Mouse (Mus musculus) cerebral cortex, adult 2 months (tissue): ENCODE measurements around the gene Zdhhc12.

Experiments used
- WGBS: fragments of 180-500 bp; shearing (Covaris S2); methylation state at CpG from one replicate; pipeline ENCODE4 v1.1.7; 2018; 5-methylcytosine and 5-hydroxymethylcytosine counted together

The Zdhhc12 gene

GRCm38 (mm10) chr2:30095882-30096527 lies 2.6 kb upstream of the Zdhhc12 start:
- WGBS = 80% methylated on average over 2 of the region's 2 CpGs

- 3% methylated on average over 13 of the region's 13 CpGs for WGBS
Observed at GRCm38 (mm10) chr2:30094208-30094588, 750 bp upstream of the Zdhhc12 start.

GRCm38 (mm10) chr2:30092280-30092918 lies 1.0 kb downstream of the Zdhhc12 start:
- 69% methylated on average over 6 of the region's 6 CpGs for WGBS

- 92% methylated on average over 12 of the region's 12 CpGs for WGBS
Observed at GRCm38 (mm10) chr2:30091521-30091920, 1.9 kb downstream of the Zdhhc12 start.

DNA sequence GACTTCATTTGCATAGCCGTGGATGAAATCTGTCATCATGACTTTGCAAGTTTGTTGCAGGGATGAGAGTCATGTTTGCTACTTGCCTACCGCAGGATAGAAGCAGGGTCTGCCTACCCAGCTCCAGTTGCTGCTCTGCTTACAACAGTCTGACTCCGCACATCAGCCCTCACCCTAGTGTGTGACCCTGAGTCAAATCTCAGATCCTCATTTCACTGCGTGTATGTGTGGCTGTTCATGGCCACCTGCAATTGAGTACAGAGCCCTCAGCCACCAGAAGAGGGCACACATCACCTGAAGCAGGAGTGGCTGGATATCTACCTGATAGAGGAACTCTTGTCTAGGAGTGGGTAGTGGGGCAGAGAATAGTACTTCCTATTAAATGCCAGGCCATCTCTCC lies 6.1 kb downstream of the Zdhhc12 start:
- 93% methylated on average over 4 of the region's 4 CpGs for WGBS

GRCm38 (mm10) chr2:30084632-30085031 lies 8.8 kb downstream of the Zdhhc12 start:
- 50% methylated on average over 12 of the region's 12 CpGs for WGBS

- 62% methylated on average over 5 of the region's 5 CpGs for whole genome bisulfite sequencing
Observed at GRCm38 (mm10) chr2:30084113-30084512, 9.3 kb downstream of the Zdhhc12 start.

GRCm38 (mm10) chr2:30080181-30080800 lies 13.2 kb downstream of the Zdhhc12 start:
- 92% methylated on average over 15 of the region's 15 CpGs for WGBS

DNA sequence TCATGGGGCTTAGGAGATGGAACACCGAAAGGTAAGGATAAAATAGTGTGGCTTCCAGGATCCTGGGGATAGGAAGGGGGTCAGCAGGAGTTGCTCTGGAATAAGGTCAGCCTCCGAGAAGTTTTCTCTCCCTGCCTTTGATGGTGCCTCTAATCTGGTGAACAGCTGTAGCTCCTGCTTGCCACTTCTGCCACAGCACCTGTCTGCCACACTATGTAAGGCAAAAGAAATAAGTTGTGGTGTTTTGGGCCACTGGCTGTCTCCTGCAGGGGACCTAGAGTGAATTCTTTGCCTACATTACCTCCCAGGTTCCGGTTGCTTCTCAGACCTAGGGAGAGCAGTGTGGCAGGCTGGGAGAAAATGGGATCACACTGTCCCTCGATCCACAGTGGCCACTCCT lies 14.7 kb downstream of the Zdhhc12 start:
- 80% methylated on average over 4 of the region's 4 CpGs for WGBS

- WGBS = 58% methylated on average over 10 of the region's 10 CpGs
Observed at GRCm38 (mm10) chr2:30078349-30078712, 15.1 kb downstream of the Zdhhc12 start.

GRCm38 (mm10) chr2:30077502-30078348 lies 15.7 kb downstream of the Zdhhc12 start, which contains the start of gene Pkn3:
TSS of gene Pkn3 (plus strand) at chr2:30077684.
- WGBS = 1% methylated on average over 53 of the region's 53 CpGs

GRCm38 (mm10) chr2:30076959-30077358 lies 16.5 kb downstream of the Zdhhc12 start:
- WGBS = 68% methylated on average over 6 of the region's 6 CpGs

DNA sequence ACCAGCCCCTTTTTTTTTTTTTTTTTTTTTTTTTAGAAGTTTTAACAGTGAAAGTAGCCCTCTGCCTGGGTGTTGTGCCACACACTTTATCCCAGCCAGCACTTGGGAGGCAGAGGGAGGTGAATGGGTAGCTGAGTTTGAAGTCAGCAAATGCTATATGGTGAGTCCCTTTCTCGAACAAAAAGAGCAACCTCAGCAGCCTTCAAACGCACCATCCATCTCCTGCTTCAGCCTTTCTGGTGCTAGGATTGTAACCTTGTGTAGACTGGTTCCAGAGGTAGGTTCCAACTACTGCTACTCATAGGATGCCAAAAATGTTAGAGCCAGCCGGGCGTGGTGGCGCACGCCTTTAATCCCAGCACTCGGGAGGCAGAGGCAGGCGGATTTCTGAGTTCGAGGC lies 17.0 kb downstream of the Zdhhc12 start:
- whole genome bisulfite sequencing = 88% methylated on average over 9 of the region's 9 CpGs

DNA sequence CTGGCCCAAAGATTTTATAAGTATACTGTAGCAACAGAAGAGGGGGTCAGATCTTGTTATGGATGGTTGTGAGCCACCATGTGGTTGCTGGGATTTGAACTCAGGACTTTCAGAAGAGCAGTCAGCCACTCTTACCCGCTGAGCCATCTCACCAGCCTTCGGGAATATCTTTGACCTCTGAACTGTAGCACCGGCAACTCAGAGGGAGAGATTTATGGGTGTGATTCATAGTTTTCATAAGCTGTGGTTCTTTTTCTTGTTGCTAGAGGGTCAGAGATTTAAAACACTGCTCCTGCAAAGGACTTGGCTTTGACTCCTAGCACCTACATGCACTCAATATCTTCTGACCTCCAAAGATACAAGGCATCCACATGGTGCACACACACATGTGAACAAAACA lies 17.8 kb downstream of the Zdhhc12 start:
- WGBS = 88% methylated on average over 3 of the region's 3 CpGs

- WGBS = 75% methylated on average over 3 of the region's 3 CpGs
Observed at GRCm38 (mm10) chr2:30073285-30073684, 20.2 kb downstream of the Zdhhc12 start.

GRCm38 (mm10) chr2:30072875-30073274 lies 20.6 kb downstream of the Zdhhc12 start:
- WGBS = 81% methylated on average over 7 of the region's 7 CpGs

GRCm38 (mm10) chr2:30067962-30068361 lies 25.5 kb downstream of the Zdhhc12 start:
- 19% methylated on average over 7 of the region's 7 CpGs for WGBS

- WGBS = under 1% methylated on average over 52 of the region's 69 CpGs
Observed at GRCm38 (mm10) chr2:30067031-30067888, 26.2 kb downstream of the Zdhhc12 start.

GRCm38 (mm10) chr2:30066046-30066901 lies 27.2 kb downstream of the Zdhhc12 start:
- whole genome bisulfite sequencing = under 1% methylated on average over 78 of the region's 101 CpGs

GRCm38 (mm10) chr2:30064298-30064697 lies 29.1 kb downstream of the Zdhhc12 start:
- WGBS = 62% methylated on average over 3 of the region's 3 CpGs
